Mouse (Mus musculus) neural tube, embryonic 11.5 days (tissue): ENCODE measurements around the gene Mbd4. TPM values are rescaled to one million over a fixed set of nuclear protein-coding genes. Genes with fewer than 3 reads are reported as not detected.

ENCODE experiments used
- ATAC-seq: fragments of 200-750 bp; cut with Nextera tagmentation; 2 replicates; pipeline ENCODE4 v1.8.0; 2017; ENCODE audit warnings: moderate number of reproducible peaks, mild to moderate bottlenecking, moderate TSS enrichment, moderate library complexity; ENCODE audit not compliant: insufficient read depth, low FRiP score, low TSS enrichment
- DNase-seq: peaks from one replicate; pipeline ENCODE4 v3.0.0-alpha.2; 2015; ENCODE audit warnings: low spot score
- H3K27ac ChIP-seq: fragments of 300-500 bp; sonication (generic); 2 replicates; pipeline ENCODE4 v1.5.1; 2014; ENCODE audit warnings: low read depth, mild to moderate bottlenecking, low read length
- H3K27me3 ChIP-seq: fragments of 300-500 bp; sonication (generic); 2 replicates; pipeline ENCODE4 v1.6.1; 2014; ENCODE audit warnings: mild to moderate bottlenecking, low read length, mixed read lengths; ENCODE audit not compliant: control insufficient read depth, insufficient read depth
- H3K36me3 ChIP-seq: fragments of 300-500 bp; sonication (generic); 2 replicates; pipeline ENCODE4 v1.6.1; 2014; ENCODE audit warnings: mild to moderate bottlenecking, low read length, moderate library complexity, mixed read lengths; ENCODE audit not compliant: control insufficient read depth, insufficient read depth
- H3K4me1 ChIP-seq: fragments of 300-500 bp; sonication (generic); 2 replicates; pipeline ENCODE4 v1.6.1; 2014; ENCODE audit warnings: low read length, mixed read lengths; ENCODE audit not compliant: control insufficient read depth, insufficient read depth
- H3K4me2 ChIP-seq: fragments of 300-500 bp; sonication (generic); 2 replicates; pipeline ENCODE4 v1.6.1; 2014; ENCODE audit warnings: low read depth, mild to moderate bottlenecking, moderate library complexity
- H3K4me3 ChIP-seq: fragments of 300-500 bp; sonication (generic); 2 replicates; pipeline ENCODE4 v1.5.1; 2014; ENCODE audit warnings: low read depth, low read length
- H3K9ac ChIP-seq: fragments of 300-500 bp; sonication (generic); 2 replicates; pipeline ENCODE4 v1.6.1; 2014; ENCODE audit warnings: mild to moderate bottlenecking, low read length
- H3K9me3 ChIP-seq: fragments of 300-500 bp; sonication (generic); 2 replicates; pipeline ENCODE4 v1.6.1; 2016; ENCODE audit warnings: low read length; ENCODE audit not compliant: control insufficient read depth
- WGBS: fragments of 180-500 bp; shearing (Covaris S2); extraction: QIAGEN DNeasy Blood & Tissue Kit; methylation state at CpG from one replicate; pipeline ENCODE4 v1.1.7; 2014; 5-methylcytosine and 5-hydroxymethylcytosine counted together
- polyA plus RNA-seq: library from polyadenylated mRNA; unstranded; fragments of >200 nt; fragmentation: Nextera tagmentation; extraction: Ambion mirVana; gene quantifications from 2 replicates; pipeline ENCODE4 v1.2.1, GENCODE M21; 2014

The Mbd4 gene
- polyA plus RNA-seq, 1 experiment from 2014 or later, result 19.7 TPM

DNA sequence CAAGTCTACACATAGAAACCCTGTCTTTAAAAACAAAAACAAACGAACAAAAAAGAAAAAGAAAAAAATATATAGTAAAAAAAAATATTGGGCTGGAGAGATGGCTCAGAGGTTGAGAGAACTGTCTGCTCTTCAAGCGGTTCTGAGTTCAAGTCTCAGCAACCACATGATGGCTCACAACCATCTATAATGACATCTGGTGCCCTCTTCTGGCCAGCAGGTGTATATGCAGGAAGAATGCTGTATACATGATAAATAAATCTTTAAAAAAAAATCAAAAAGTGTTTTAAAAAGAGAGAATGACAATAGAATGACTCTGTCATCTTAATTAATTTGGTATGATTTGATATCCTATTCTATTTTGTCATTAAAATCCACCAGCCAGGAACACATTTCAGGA is 1.3 kb upstream of the Mbd4 start:
- H3K4me3 ChIP-seq, result no peak overlapping the region
- no peak for DNase-seq
- WGBS, result 69% methylated on average over 2 of the region's 2 CpGs

DNA sequence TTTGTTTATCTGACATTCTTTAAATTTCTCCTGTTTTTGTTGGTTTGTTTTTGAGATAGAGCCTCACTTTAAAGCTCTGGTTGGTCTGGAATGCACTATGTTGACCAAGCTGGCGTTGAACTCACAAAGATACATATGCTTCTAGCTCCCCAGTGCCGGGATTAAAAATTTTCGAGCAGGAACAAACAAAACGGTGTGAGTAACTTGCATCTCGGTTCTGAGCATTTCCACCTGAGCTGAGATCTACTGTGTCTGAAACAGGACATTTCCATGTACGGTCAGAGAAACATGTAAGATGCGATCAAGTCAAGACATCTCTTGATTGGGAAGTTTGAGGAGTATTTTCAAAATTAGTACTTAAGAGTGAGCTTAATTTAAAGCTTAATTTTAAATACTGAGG is 814 bp upstream of the Mbd4 start:
- H3K9me3 ChIP-seq, result no peaks in the 10 kb centered on the region
- ATAC-seq, result no peak
- peak overlapping the region; percentile 55 for H3K4me3 ChIP-seq
- no peaks in the 10 kb centered on the region for H3K27me3 ChIP-seq
- H3K4me1 ChIP-seq, result peaks cover 3% of the 10 kb centered on the region; the same call in 1 of the 2 replicates
- peak overlapping the region; percentile 55 for H3K9ac ChIP-seq
- DNase-seq, result no peak
- H3K27ac ChIP-seq, result peak overlapping the region; percentile 85
- WGBS, result 52% methylated on average over 7 of the region's 7 CpGs
- peaks cover 2% of the 10 kb centered on the region for H3K36me3 ChIP-seq
- peak overlapping the region; percentile 58 for H3K4me2 ChIP-seq

More for the DNA sequence above, 1.3 kb upstream of the Mbd4 start:
- H3K9ac ChIP-seq, result no peak overlapping the region
- ATAC-seq, result no peak
- no peaks in the 10 kb centered on the region for H3K36me3 ChIP-seq
- H3K4me2 ChIP-seq, result no peak overlapping the region
- no peaks in the 10 kb centered on the region for H3K9me3 ChIP-seq
- no peak overlapping the region for H3K27ac ChIP-seq
- H3K4me1 ChIP-seq, result peaks cover 3% of the 10 kb centered on the region; the same call in 1 of the 2 replicates
- no peaks in the 10 kb centered on the region for H3K27me3 ChIP-seq

DNA sequence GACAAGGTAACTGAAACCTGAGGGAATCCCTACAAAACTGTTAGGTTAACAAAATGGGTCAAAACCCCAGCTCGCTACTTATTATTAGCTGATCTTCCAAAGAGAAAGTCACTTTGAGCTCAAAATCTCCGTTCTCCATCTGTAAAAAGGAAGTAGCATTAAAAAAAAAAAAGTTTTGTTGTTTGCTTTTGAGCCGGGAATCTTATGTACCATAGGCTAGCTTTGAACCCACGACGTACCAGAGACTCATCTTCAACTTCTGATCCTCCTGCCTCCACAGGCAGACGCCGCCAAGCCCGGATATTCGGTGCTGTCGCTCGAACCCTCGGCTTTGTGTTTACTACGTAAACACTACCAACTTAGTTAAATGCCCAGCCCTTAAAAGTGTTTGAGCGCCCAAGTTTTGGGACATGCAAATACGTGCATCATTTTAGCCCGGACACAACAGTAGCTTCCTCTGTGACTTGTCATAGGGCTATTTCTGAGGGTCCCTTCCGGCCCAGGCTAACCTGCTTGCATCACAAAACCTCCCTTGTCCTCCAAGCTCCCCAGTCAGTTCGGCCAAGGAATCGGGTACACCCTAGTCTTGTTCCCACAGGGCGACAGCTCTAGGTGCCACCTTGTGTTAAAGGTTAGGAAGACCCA is 603 bp downstream of the Mbd4 start:
- Histone ChIP-seq H3K27ac (peak overlapping the region; percentile 74), H3K9me3 (no peaks in the 10 kb centered on the region), H3K27me3 (no peaks in the 10 kb centered on the region), H3K4me2 (peak overlapping the region; percentile 69), H3K4me3 (peak overlapping the region; percentile 55), H3K4me1 (peaks cover 3% of the 10 kb centered on the region; the same call in 1 of the 2 replicates), H3K36me3 (peaks cover 3% of the 10 kb centered on the region), H3K9ac (peak overlapping the region; percentile 69)
- ATAC-seq, result no peak
- DNase-seq, result no peak
- 6% methylated on average over 20 of the region's 20 CpGs for WGBS

DNA sequence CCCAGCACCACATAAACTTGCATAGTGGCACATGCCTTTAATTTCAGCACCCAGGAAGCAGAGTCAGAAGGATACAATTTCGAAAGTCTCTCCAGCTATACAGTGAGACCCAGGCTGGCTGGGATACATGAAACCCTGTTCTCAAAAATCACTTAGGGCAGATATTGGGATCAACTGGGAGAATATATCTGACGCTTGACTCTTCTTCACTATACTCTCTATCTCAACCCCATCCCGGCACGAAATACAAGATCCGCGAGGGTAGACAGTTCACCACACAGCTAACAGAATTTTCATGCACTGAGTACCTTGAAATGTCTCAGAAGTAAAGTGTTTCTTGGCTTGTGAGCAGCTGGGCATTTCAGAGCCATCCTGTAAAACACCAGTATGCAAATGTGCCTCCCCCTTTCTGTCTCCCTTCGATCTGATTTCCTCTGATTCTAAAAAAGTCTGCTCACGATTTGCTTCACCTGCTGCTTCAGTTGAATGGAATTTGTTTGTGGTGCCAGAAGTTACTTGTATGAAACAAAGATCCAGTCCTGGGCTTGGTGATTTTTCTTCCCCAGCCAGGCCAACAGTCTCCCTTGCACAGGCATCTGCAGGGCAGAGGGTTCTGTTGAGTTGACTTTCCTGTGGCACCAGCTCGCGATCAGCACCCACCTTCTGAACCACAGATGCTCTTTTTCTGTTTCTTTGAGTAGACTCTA is 4.4 kb downstream of the Mbd4 start:
- Histone ChIP-seq H3K27ac (no peak overlapping the region), H3K4me3 (no peak overlapping the region), H3K9me3 (no peaks in the 10 kb centered on the region), H3K36me3 (peaks cover 4% of the 10 kb centered on the region), H3K4me1 (peaks cover 3% of the 10 kb centered on the region; the same call in 1 of the 2 replicates), H3K27me3 (no peaks in the 10 kb centered on the region), H3K4me2 (no peak overlapping the region), H3K9ac (no peak overlapping the region)
- 97% methylated on average over 10 of the region's 10 CpGs for WGBS
- DNase-seq (no peak), ATAC-seq (no peak)

DNA sequence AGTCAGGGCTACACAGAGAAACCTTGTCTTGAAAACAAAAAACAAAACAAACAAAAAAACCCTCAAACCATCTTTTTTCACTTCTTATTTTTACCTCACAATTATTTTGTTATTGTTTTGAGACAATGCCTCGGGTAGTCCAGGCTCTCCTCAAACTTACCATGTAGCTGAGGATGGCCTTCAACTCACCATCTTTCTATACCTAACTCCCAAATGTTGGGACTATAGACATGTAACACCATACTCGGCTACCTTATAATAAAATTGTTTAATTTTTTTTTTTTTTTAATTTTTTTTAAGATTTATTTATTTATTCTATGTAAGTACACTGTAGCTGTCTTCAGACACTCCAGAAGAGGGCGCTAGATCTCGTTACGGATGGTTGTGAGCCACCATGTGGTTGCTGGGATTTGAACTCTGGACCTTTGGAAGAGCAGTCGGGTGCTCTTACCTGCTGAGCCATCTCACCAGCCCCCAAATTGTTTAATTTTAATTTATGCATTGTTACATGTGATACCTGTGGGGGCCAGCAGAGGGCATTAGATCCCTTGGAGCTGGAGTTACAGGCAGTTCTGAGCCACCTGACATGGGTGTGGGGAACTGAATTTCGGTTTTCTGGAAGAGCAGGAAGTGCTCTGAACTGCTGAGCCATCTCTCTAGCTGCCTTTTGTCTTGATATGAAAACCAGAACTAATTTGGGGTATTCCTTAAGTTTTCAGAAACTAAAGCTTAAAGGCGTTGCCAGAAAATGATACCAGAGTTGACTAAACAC is 6.3 kb downstream of the Mbd4 start:
- DNase-seq, result peak; percentile 63
- no peaks in the 10 kb centered on the region for H3K9me3 ChIP-seq
- no peak overlapping the region for H3K4me2 ChIP-seq
- H3K27ac ChIP-seq, result no peak overlapping the region
- WGBS, result 79% methylated on average over 5 of the region's 8 CpGs
- peaks cover 5% of the 10 kb centered on the region for H3K36me3 ChIP-seq
- no peak for ATAC-seq
- H3K4me3 ChIP-seq, result no peak overlapping the region
- no peaks in the 10 kb centered on the region for H3K27me3 ChIP-seq
- H3K9ac ChIP-seq, result no peak overlapping the region
- no peaks in the 10 kb centered on the region for H3K4me1 ChIP-seq

DNA sequence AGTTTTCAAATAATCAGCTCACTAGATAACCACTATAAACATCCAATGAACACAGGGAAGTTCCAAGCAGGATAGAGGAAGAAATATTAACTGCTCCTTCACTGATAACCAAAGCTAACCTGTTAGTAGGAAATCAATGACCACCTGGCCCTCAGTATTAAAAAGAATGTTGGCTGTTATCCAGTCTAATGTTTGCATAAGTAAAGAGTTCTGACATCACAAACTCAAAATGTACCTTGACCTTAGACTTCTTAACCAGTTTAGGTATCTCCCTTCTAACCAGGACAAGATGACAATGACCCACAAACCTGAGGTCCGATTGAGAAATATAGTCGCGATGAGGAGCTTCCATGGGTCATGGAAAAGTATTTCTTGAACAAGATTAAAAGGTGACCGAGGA is 8.2 kb downstream of the Mbd4 start:
- H3K9ac ChIP-seq, result no peak overlapping the region
- H3K36me3 ChIP-seq, result peaks cover 5% of the 10 kb centered on the region
- H3K4me2 ChIP-seq, result no peak overlapping the region
- no peak overlapping the region for H3K27ac ChIP-seq
- no peaks in the 10 kb centered on the region for H3K9me3 ChIP-seq
- 92% methylated on average over 4 of the region's 4 CpGs for WGBS
- ATAC-seq, result no peak
- no peak overlapping the region for H3K4me3 ChIP-seq
- no peaks in the 10 kb centered on the region for H3K4me1 ChIP-seq
- DNase-seq, result no peak
- no peaks in the 10 kb centered on the region for H3K27me3 ChIP-seq

DNA sequence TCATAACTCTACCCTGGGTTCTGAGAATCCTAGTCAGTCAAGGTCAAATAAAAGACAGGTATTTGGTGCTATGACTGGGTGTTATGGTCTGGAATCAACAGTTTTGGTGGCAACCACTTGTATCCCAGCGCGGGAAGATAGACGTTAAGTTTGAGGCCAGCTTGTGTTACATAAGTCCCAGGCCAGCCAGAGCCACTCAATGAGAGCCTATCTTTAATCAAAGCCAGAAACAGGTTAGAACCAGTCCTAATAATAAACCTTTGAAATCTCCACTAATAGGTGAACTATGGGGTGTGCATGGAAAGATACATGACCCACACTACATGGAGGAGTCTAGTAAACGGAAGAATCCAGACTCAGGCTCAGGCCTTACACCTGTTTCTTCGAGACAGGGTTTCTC is 14.4 kb downstream of the Mbd4 start:
- DNase-seq, result no peak
- H3K4me2 ChIP-seq, result peak overlapping the region; percentile 52
- H3K4me1 ChIP-seq, result 0 out of 2 replicates have a peak, but pooled peaks cover 3% of the 10 kb centered on the region
- H3K9me3 ChIP-seq, result no peaks in the 10 kb centered on the region
- H3K4me3 ChIP-seq, result no peak overlapping the region
- no peak; the same call in 1 of the 2 replicates for ATAC-seq
- 0 out of 2 replicates have a peak, but pooled peaks cover 2% of the 10 kb centered on the region for H3K36me3 ChIP-seq
- H3K27me3 ChIP-seq, result no peaks in the 10 kb centered on the region
- H3K27ac ChIP-seq, result no peak overlapping the region
- 70% methylated on average over 5 of the region's 5 CpGs for WGBS
- H3K9ac ChIP-seq, result no peak overlapping the region

DNA sequence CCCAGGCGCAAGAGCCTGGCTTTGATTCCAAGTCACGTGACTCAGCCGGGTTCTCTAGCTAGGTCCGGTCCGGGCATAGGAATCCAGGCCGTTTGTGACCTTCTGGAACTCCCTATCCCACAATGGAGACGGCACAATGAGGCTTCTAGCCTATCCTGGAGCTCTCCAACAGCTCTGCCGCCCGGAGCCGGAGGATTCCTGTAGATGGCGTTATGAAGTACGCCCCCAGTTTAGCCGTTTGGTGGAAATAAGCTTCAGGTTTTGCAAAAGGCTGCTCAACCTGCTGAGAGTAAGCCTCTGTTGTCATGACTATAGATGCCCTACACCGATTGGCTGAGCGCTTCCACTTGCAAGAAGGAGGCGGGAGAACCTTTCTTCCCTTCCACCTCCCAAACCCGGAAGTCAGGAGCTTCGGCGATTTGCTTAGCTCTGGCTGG is 15.0 kb downstream of the Mbd4 start, which contains the start of gene Efcab12:
Efcab12 (minus strand) TSS at position 252 of the 437 bp plus-strand sequence.
- ATAC-seq (peak; percentile 86), DNase-seq (peak; percentile 67)
- H3K4me2 ChIP-seq, result peak within 1 kb of the TSS; percentile 52
- no peaks in the 10 kb centered on the region for H3K36me3 ChIP-seq
- no peaks in the 10 kb centered on the region for H3K9me3 ChIP-seq
- H3K9ac ChIP-seq, result peak within 1 kb of the TSS; percentile 53
- 2% methylated on average over 19 of the region's 19 CpGs for WGBS
- H3K27me3 ChIP-seq, result no peaks in the 10 kb centered on the region
- no peak within 1 kb of the TSS for H3K27ac ChIP-seq
- H3K4me3 ChIP-seq, result peak within 1 kb of the TSS; percentile 31
- H3K4me1 ChIP-seq, result 0 out of 2 replicates have a peak, but pooled peaks cover 3% of the 10 kb centered on the region
